Mouse (Mus musculus) cerebellum, adult 2 months (tissue): ENCODE measurements around the gene Scfd2.

Experiments used
- CTCF ChIP-seq: fragments of 200-500 bp; IDR thresholded peaks from 2 replicates; pipeline ENCODE4 v1.5.1; 2011; ENCODE audit warnings: low read depth, mild to moderate bottlenecking, control low read depth, low read length, moderate library complexity, borderline replicate concordance; ENCODE audit not compliant: insufficient read depth
- POLR2A ChIP-seq: fragments of 200-500 bp; IDR thresholded peaks from 2 replicates; pipeline ENCODE4 v1.6.1; 2011; ENCODE audit warnings: low read length, control low read depth, borderline replicate concordance; ENCODE audit not compliant: insufficient read depth

DNA sequence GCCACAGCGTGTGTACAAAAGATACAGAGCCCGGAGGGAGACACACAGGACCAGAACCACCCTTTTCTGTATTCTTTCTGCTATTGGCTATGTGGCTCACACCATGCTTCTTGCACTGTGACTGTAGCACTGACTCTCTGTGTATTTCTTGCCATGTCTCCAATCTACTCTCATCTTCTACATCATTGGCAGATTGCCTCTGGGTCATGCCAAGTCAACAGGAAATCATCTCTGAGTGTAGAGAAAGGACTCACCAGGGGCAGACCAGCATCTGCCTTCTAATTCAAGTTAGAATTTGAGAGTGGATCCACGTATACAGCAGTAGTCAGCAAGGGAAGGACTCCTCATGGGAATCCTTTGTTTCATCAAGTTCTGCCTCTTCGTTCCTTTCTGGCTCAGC is 308.9 kb downstream of the Scfd2 start:
- TF ChIP-seq POLR2A (no peak), CTCF (no peak)
